Mouse (Mus musculus): ENCODE data around the gene Znrf3. TPM values are rescaled to one million over a fixed set of nuclear protein-coding genes. Genes with fewer than 3 reads are reported as not detected.

Znrf3 gene
- polyA plus RNA-seq, 1 experiment from 2014 or later, result 7.8 TPM

- Histone ChIP-seq H3K4me2 (ENCODE audit: low read length) (no peak overlapping the region), H3K9ac (replicated peaks; ENCODE audit: low read length) (no peak overlapping the region), H3K4me3 (replicated peaks; ENCODE audit: low read depth, low read length) (no peak overlapping the region), H3K36me3 (ENCODE audit: control insufficient read depth, insufficient read depth, low read length) (no peaks in the 10 kb centered on the region), H3K27ac (replicated peaks; ENCODE audit: low read depth, low read length) (no peak overlapping the region), H3K9me3 (ENCODE audit: control insufficient read depth, low read length) (no peaks in the 10 kb centered on the region), H3K27me3 (ENCODE audit: control insufficient read depth, insufficient read depth, low read length) (no peaks in the 10 kb centered on the region), H3K4me1 (ENCODE audit: control insufficient read depth, insufficient read depth, low read length) (no peaks in the 10 kb centered on the region)
- 100% methylated on average over 5 of the region's 5 CpGs for WGBS
- no peak for DNase-seq
- ATAC-seq (ENCODE audit: low FRiP score, low TSS enrichment), result no peak
Measured at GRCm38 (mm10) chr11:5349483-5349882, 95.2 kb downstream of the Znrf3 start.

DNA sequence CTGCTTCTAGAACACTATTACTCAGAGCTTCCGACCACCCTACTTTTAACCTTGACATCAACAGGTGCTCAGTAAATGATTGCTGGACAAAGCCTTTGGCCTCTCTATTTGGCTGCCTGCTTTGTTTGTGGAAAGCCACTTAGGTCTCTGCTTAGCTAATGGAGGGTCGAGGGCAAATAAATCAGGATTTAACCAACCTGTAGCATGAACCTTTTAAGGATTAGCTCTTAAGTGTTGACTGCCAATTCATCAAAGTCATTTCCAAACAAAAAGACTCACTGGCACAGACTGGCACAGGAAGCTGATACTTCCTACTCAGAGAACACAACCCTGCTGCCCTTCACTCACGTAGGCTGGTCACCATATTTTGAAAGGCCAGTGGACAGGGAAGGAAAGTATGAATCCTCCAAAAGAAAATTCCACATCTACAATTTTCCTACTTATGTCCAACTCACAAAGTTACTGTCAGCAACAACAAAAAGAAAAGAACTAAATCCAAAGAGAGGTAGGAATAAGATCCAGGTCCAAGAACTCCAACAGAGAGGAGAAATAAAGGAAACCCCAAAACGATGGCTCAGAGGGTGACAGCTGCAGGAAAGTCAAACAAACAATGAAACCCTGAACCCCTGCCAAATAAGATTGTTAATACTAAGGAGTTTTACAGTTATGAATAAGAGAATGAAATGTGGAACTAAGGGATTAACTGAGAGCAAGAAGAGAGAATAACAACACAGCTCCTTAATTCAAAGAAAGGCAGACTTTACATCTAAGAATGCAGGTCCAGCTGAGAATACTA is 97.6 kb downstream of the Znrf3 start:
- H3K9me3 ChIP-seq (ENCODE audit: control insufficient read depth, low read length), result no peaks in the 10 kb centered on the region
- H3K36me3 ChIP-seq (ENCODE audit: control insufficient read depth, insufficient read depth, low read length), result no peaks in the 10 kb centered on the region
- no peak overlapping the region for H3K9ac ChIP-seq (replicated peaks; ENCODE audit: low read length)
- 50% methylated on average over 4 of the region's 4 CpGs for WGBS
- no peak overlapping the region for H3K27ac ChIP-seq (replicated peaks; ENCODE audit: low read depth, low read length)
- no peak for ATAC-seq (ENCODE audit: low FRiP score, low TSS enrichment)
- H3K4me3 ChIP-seq (replicated peaks; ENCODE audit: low read depth, low read length), result no peak overlapping the region
- H3K4me1 ChIP-seq (ENCODE audit: control insufficient read depth, insufficient read depth, low read length), result no peaks in the 10 kb centered on the region
- no peak overlapping the region for H3K4me2 ChIP-seq (ENCODE audit: low read length)
- no peaks in the 10 kb centered on the region for H3K27me3 ChIP-seq (ENCODE audit: control insufficient read depth, insufficient read depth, low read length)
- DNase-seq, result peak; percentile 15

DNA sequence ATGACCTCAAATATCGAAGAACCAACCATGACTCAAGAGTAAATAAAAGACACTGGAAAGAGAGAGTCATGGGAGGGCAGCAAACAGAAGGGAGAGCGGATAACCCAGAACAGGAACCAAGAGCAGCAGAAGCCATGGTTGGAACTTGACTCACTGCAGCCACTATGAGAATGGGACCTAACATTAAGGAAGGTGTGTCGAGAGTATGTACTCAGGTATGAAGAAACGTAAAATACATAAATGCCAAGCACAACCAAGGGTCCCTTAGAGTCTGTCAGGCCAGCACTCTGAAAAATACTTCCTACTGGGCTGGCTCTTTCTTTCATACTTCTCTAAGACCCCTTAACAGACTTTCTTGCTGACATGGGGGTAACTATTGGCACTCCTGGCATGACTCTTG is 100.9 kb downstream of the Znrf3 start:
- DNase-seq (no peak), ATAC-seq (ENCODE audit: low FRiP score, low TSS enrichment) (no peak)
- Histone ChIP-seq H3K9ac (replicated peaks; ENCODE audit: low read length) (no peak overlapping the region), H3K4me1 (ENCODE audit: control insufficient read depth, insufficient read depth, low read length) (no peaks in the 10 kb centered on the region), H3K36me3 (ENCODE audit: control insufficient read depth, insufficient read depth, low read length) (no peaks in the 10 kb centered on the region), H3K27ac (replicated peaks; ENCODE audit: low read depth, low read length) (no peak overlapping the region), H3K27me3 (ENCODE audit: control insufficient read depth, insufficient read depth, low read length) (no peaks in the 10 kb centered on the region), H3K4me3 (replicated peaks; ENCODE audit: low read depth, low read length) (no peak overlapping the region), H3K9me3 (ENCODE audit: control insufficient read depth, low read length) (no peaks in the 10 kb centered on the region), H3K4me2 (ENCODE audit: low read length) (no peak overlapping the region)
- 97% methylated on average over 4 of the region's 4 CpGs for WGBS

DNA sequence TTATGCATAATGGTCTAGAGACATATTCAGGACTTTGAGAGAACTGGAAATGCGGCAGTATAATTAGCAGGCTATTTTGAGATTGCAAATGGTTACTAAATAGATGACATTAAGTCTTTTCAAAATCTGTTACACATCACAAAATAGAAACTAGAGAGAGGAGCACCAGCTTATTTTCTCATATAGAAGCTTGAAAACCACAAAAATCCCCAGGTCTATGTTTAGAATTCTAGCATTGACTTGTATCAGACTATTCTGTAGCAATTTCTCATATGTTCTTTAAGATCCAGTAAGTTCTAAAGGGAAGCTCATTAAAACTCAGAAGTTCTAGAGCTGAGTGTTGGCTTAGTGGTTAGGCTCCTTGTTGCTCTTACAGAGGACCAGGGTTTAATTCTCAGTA is 104.9 kb downstream of the Znrf3 start:
- no peak for ATAC-seq (ENCODE audit: low FRiP score, low TSS enrichment)
- WGBS, result 94% methylated on average over 1 of the region's 1 CpGs
- H3K27me3 ChIP-seq (ENCODE audit: control insufficient read depth, insufficient read depth, low read length), result no peaks in the 10 kb centered on the region
- no peaks in the 10 kb centered on the region for H3K9me3 ChIP-seq (ENCODE audit: control insufficient read depth, low read length)
- no peak overlapping the region for H3K4me2 ChIP-seq (ENCODE audit: low read length)
- H3K9ac ChIP-seq (replicated peaks; ENCODE audit: low read length), result no peak overlapping the region
- no peak overlapping the region for H3K27ac ChIP-seq (replicated peaks; ENCODE audit: low read depth, low read length)
- H3K4me3 ChIP-seq (replicated peaks; ENCODE audit: low read depth, low read length), result no peak overlapping the region
- DNase-seq, result no peak
- H3K4me1 ChIP-seq (ENCODE audit: control insufficient read depth, insufficient read depth, low read length), result no peaks in the 10 kb centered on the region
- H3K36me3 ChIP-seq (ENCODE audit: control insufficient read depth, insufficient read depth, low read length), result no peaks in the 10 kb centered on the region

DNA sequence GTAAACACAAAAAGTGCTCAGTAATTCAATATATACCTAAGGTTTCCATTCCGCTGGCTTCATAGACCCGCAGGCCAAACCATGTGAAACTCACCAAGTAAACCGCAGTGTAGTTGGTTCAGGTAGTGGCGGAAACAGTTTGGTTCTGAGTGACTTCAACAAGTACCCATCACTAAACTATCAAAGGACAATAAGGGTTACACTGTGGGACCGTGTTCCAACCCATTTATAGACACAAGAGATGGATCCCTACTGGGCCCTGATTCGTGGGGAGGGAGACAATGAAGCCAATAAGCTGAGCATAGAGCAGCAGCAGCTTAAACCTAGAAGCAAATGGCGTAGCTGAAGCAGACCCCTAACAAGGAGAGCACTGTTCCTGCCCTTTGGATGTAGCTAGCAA is 107.8 kb downstream of the Znrf3 start:
- Histone ChIP-seq H3K36me3 (ENCODE audit: control insufficient read depth, insufficient read depth, low read length) (no peaks in the 10 kb centered on the region), H3K4me3 (replicated peaks; ENCODE audit: low read depth, low read length) (no peak overlapping the region), H3K9ac (replicated peaks; ENCODE audit: low read length) (no peak overlapping the region), H3K4me1 (ENCODE audit: control insufficient read depth, insufficient read depth, low read length) (no peaks in the 10 kb centered on the region), H3K9me3 (ENCODE audit: control insufficient read depth, low read length) (no peaks in the 10 kb centered on the region), H3K27me3 (ENCODE audit: control insufficient read depth, insufficient read depth, low read length) (no peaks in the 10 kb centered on the region), H3K27ac (replicated peaks; ENCODE audit: low read depth, low read length) (no peak overlapping the region), H3K4me2 (ENCODE audit: low read length) (no peak overlapping the region)
- ATAC-seq (ENCODE audit: low FRiP score, low TSS enrichment) (no peak), DNase-seq (no peak)
- 90% methylated on average over 7 of the region's 7 CpGs for WGBS

GRCm38 (mm10) chr11:5336269-5336668 is 108.4 kb downstream of the Znrf3 start:
- Histone ChIP-seq H3K9me3 (ENCODE audit: control insufficient read depth, low read length) (no peaks in the 10 kb centered on the region), H3K9ac (replicated peaks; ENCODE audit: low read length) (no peak overlapping the region), H3K4me3 (replicated peaks; ENCODE audit: low read depth, low read length) (no peak overlapping the region), H3K4me1 (ENCODE audit: control insufficient read depth, insufficient read depth, low read length) (no peaks in the 10 kb centered on the region), H3K4me2 (ENCODE audit: low read length) (no peak overlapping the region), H3K27ac (replicated peaks; ENCODE audit: low read depth, low read length) (no peak overlapping the region), H3K27me3 (ENCODE audit: control insufficient read depth, insufficient read depth, low read length) (no peaks in the 10 kb centered on the region), H3K36me3 (ENCODE audit: control insufficient read depth, insufficient read depth, low read length) (no peaks in the 10 kb centered on the region)
- no peak for ATAC-seq (ENCODE audit: low FRiP score, low TSS enrichment)
- no peak for DNase-seq

DNA sequence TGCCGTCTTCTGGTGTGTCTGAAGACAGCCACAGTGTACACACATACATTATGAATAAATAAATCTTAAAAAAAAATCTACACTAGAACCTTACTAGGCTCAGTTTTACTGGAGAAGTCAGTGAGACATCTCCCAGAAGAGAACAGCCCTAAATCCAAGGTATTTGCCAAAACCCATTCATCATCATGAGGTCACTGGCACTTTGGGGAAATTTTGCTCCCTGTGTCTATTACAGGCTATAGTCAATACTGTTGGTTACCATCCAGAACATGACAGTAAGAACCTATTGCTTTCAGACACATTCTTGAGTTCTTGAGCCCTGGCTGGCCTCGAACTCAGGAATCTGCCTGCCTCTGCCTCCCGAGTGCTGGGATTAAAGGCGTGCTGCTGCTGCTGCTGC is 113.8 kb downstream of the Znrf3 start:
- no peaks in the 10 kb centered on the region for H3K27me3 ChIP-seq (ENCODE audit: control insufficient read depth, insufficient read depth, low read length)
- H3K4me1 ChIP-seq (ENCODE audit: control insufficient read depth, insufficient read depth, low read length), result no peaks in the 10 kb centered on the region
- no peak overlapping the region for H3K9ac ChIP-seq (replicated peaks; ENCODE audit: low read length)
- no peak for DNase-seq
- no peak overlapping the region for H3K4me3 ChIP-seq (replicated peaks; ENCODE audit: low read depth, low read length)
- H3K27ac ChIP-seq (replicated peaks; ENCODE audit: low read depth, low read length), result no peak overlapping the region
- no peak overlapping the region for H3K4me2 ChIP-seq (ENCODE audit: low read length)
- H3K9me3 ChIP-seq (ENCODE audit: control insufficient read depth, low read length), result no peaks in the 10 kb centered on the region
- 98% methylated on average over 4 of the region's 4 CpGs for WGBS
- no peaks in the 10 kb centered on the region for H3K36me3 ChIP-seq (ENCODE audit: control insufficient read depth, insufficient read depth, low read length)
- no peak for ATAC-seq (ENCODE audit: low FRiP score, low TSS enrichment)

DNA sequence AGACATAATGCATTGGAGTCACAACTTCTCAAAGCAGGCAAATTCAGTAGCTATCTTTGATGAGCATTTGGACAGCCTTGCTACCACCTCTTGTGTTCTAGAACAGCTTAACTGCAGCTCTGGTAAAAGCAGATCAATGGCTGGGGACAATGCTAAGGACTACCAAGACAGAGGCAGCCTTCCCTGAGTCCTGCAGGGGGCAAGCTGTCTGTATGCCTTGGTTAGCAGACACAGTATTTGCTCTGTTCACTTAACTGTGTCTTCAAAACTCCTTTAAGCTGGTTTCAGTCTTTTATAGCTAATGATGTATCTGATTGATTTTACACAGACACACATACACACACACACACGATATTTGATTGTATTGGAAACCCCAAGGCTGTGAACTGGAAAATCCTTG is 117.0 kb downstream of the Znrf3 start:
- DNase-seq (peak; percentile 26), ATAC-seq (ENCODE audit: low FRiP score, low TSS enrichment) (no peak)
- WGBS, result 20% methylated on average over 1 of the region's 1 CpGs
- Histone ChIP-seq H3K4me3 (replicated peaks; ENCODE audit: low read depth, low read length) (no peak overlapping the region), H3K27ac (replicated peaks; ENCODE audit: low read depth, low read length) (no peak overlapping the region), H3K9me3 (ENCODE audit: control insufficient read depth, low read length) (no peaks in the 10 kb centered on the region), H3K4me2 (ENCODE audit: low read length) (no peak overlapping the region), H3K27me3 (ENCODE audit: control insufficient read depth, insufficient read depth, low read length) (no peaks in the 10 kb centered on the region), H3K9ac (replicated peaks; ENCODE audit: low read length) (no peak overlapping the region), H3K36me3 (ENCODE audit: control insufficient read depth, insufficient read depth, low read length) (no peaks in the 10 kb centered on the region), H3K4me1 (ENCODE audit: control insufficient read depth, insufficient read depth, low read length) (no peaks in the 10 kb centered on the region)

DNA sequence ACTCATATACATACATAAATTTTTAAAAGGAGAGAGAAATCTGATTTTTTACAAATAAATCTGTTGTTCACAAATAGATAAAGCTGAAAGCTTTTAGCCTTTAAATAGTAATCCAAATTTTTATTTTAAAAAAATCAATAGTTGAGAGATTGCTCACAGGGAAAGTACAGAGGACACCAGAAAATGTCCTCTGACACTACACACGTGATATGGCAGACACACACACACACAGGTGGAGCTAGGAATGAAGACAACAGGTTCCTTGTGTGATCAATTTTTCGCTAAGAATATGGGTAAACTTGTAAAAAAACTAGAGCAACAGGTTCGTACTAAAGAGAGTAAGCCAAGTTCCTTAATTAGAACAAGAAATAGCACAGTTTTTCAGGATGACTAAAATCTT is 118.4 kb downstream of the Znrf3 start:
- Histone ChIP-seq H3K4me2 (ENCODE audit: low read length) (no peak overlapping the region), H3K27me3 (ENCODE audit: control insufficient read depth, insufficient read depth, low read length) (no peaks in the 10 kb centered on the region), H3K9me3 (ENCODE audit: control insufficient read depth, low read length) (no peaks in the 10 kb centered on the region), H3K36me3 (ENCODE audit: control insufficient read depth, insufficient read depth, low read length) (no peaks in the 10 kb centered on the region), H3K4me3 (replicated peaks; ENCODE audit: low read depth, low read length) (no peak overlapping the region), H3K9ac (replicated peaks; ENCODE audit: low read length) (no peak overlapping the region), H3K4me1 (ENCODE audit: control insufficient read depth, insufficient read depth, low read length) (no peaks in the 10 kb centered on the region), H3K27ac (replicated peaks; ENCODE audit: low read depth, low read length) (no peak overlapping the region)
- ATAC-seq (ENCODE audit: low FRiP score, low TSS enrichment), result no peak
- no peak for DNase-seq
- WGBS, result 96% methylated on average over 3 of the region's 3 CpGs

All from midbrain, embryonic 14.5 days (tissue).